Mouse (Mus musculus) hindbrain, embryonic 15.5 days (tissue): ENCODE data around the gene Mrm3. TPM values are rescaled to one million over a fixed set of nuclear protein-coding genes. Genes with fewer than 3 reads are reported as not detected.
A peak's percentile ranks its signal among the peaks of the same experiment; 100 is the strongest.

Source experiments
- ATAC-seq: fragments of 200-750 bp; cut with Nextera tagmentation; 2 replicates; pipeline ENCODE4 v1.8.0; 2017; ENCODE audit warnings: low read depth, moderate number of reproducible peaks, moderate TSS enrichment; ENCODE audit not compliant: low FRiP score
- H3K27ac ChIP-seq: fragments of 300-500 bp; sonication (generic); replicated peaks from 2 replicates; pipeline ENCODE4 v1.5.1; 2015; ENCODE audit warnings: mild to moderate bottlenecking, inconsistent platforms
- H3K27me3 ChIP-seq: fragments of 300-500 bp; sonication (generic); 2 replicates; pipeline ENCODE4 v1.6.1; 2015; ENCODE audit warnings: control low read depth, inconsistent platforms
- H3K36me3 ChIP-seq: fragments of 300-500 bp; sonication (generic); 2 replicates; pipeline ENCODE4 v1.6.1; 2015; ENCODE audit warnings: control low read depth, inconsistent platforms
- H3K4me1 ChIP-seq: fragments of 300-500 bp; sonication (generic); replicated peaks from 2 replicates; pipeline ENCODE4 v1.6.1; 2015; ENCODE audit warnings: control low read depth, inconsistent platforms
- H3K4me2 ChIP-seq: fragments of 300-500 bp; sonication (generic); 2 replicates; pipeline ENCODE4 v1.6.1; 2015; ENCODE audit warnings: moderate library complexity, mild to moderate bottlenecking, inconsistent platforms
- H3K4me3 ChIP-seq: fragments of 300-500 bp; sonication (generic); 2 replicates; pipeline ENCODE4 v1.5.1; 2015; ENCODE audit warnings: mild to moderate bottlenecking, inconsistent platforms
- H3K9ac ChIP-seq: fragments of 300-500 bp; sonication (generic); 2 replicates; pipeline ENCODE4 v1.6.1; 2015; ENCODE audit warnings: inconsistent platforms
- H3K9me3 ChIP-seq: fragments of 300-500 bp; sonication (generic); 2 replicates; pipeline ENCODE4 v1.6.1; 2016; ENCODE audit warnings: control low read depth, inconsistent platforms
- WGBS: fragments of 180-500 bp; shearing (Covaris S2); methylation state at CpG from one replicate; pipeline ENCODE4 v1.1.7; 2015; 5-methylcytosine and 5-hydroxymethylcytosine counted together
- polyA plus RNA-seq: library from polyadenylated mRNA; unstranded; fragments of >200 nt; fragmentation: Nextera tagmentation; extraction: Ambion mirVana; gene quantifications from 2 replicates; pipeline ENCODE4 v1.2.1, GENCODE M21; 2015

The Mrm3 gene
- polyA plus RNA-seq, 1 experiment from 2014 or later: 26.6 TPM

GRCm38 (mm10) chr11:76294836-76295235 is 51.3 kb downstream of the Mrm3 start:
- H3K9me3 ChIP-seq: no peaks in the 10 kb centered on the region
- no peaks in the 10 kb centered on the region for H3K27me3 ChIP-seq
- WGBS: 21% methylated on average over 9 of the region's 9 CpGs
- peaks cover 67% of the 10 kb centered on the region for H3K4me1 ChIP-seq
- H3K36me3 ChIP-seq: no peaks in the 10 kb centered on the region
- peak overlapping the region; percentile 53 for H3K27ac ChIP-seq
- 0 out of 2 replicates have a peak overlapping the region, but pooled peaks have one; percentile 7 for H3K9ac ChIP-seq
- no peak for ATAC-seq
- no peak overlapping the region for H3K4me2 ChIP-seq
- H3K4me3 ChIP-seq: no peak overlapping the region

- H3K4me1 ChIP-seq: peaks cover 51% of the 10 kb centered on the region
- H3K27ac ChIP-seq: peak overlapping the region; percentile 6; the same call in 1 of the 2 replicates
- no peak overlapping the region for H3K4me3 ChIP-seq
- no peaks in the 10 kb centered on the region for H3K27me3 ChIP-seq
- 51% methylated on average over 9 of the region's 9 CpGs for WGBS
- H3K9ac ChIP-seq: no peak overlapping the region
- no peak for ATAC-seq
- no peaks in the 10 kb centered on the region for H3K36me3 ChIP-seq
- no peak overlapping the region for H3K4me2 ChIP-seq
- H3K9me3 ChIP-seq: no peaks in the 10 kb centered on the region
Observed at GRCm38 (mm10) chr11:76297252-76297651, 53.7 kb downstream of the Mrm3 start.

GRCm38 (mm10) chr11:76298457-76299000 is 55.0 kb downstream of the Mrm3 start:
- H3K9ac ChIP-seq: no peak overlapping the region
- no peaks in the 10 kb centered on the region for H3K27me3 ChIP-seq
- no peaks in the 10 kb centered on the region for H3K9me3 ChIP-seq
- H3K4me3 ChIP-seq: no peak overlapping the region
- no peak overlapping the region for H3K4me2 ChIP-seq
- no peak for ATAC-seq
- H3K27ac ChIP-seq: no peak overlapping the region
- H3K36me3 ChIP-seq: no peaks in the 10 kb centered on the region
- WGBS: 58% methylated on average over 9 of the region's 9 CpGs
- peaks cover 43% of the 10 kb centered on the region for H3K4me1 ChIP-seq

Other genes with a start within 250 kb of the Mrm3 start
- 4.3 and 5.0 TPM in 2 replicates for gene 1700016K19Rik, start 243.8 kb upstream of the Mrm3 start, polyA plus RNA-seq
- 11.4 and 13.4 TPM in 2 replicates for gene Rflnb, start 215.9 kb upstream of the Mrm3 start, polyA plus RNA-seq
- gene Vps53, start 64.1 kb upstream of the Mrm3 start, polyA plus RNA-seq: 67.7 and 68.4 TPM in 2 replicates
- 23.8 and 27.3 TPM in 2 replicates for gene Fam57a, start 64.0 kb upstream of the Mrm3 start, polyA plus RNA-seq
- 0.38 and 0.60 TPM in 2 replicates for gene Dbil5, start 26.1 kb upstream of the Mrm3 start, polyA plus RNA-seq
- gene Gemin4, start 26.1 kb upstream of the Mrm3 start, polyA plus RNA-seq: 15.5 and 17.9 TPM in 2 replicates
- gene Glod4, start within 50 bp of the Mrm3 start, polyA plus RNA-seq: 119 and 120 TPM in 2 replicates
- 26.1 and 27.5 TPM in 2 replicates for gene Nxn, start 155.4 kb downstream of the Mrm3 start, polyA plus RNA-seq
- gene Timm22, start 163.2 kb downstream of the Mrm3 start, polyA plus RNA-seq: 91.9 and 103 TPM in 2 replicates